Mouse (Mus musculus) CD4-positive, CD25-positive, alpha-beta regulatory T cell, adult 2 months (primary cell): Measurements from ENCODE around the gene Map3k4.
"Not testable (repeated sequence)": the region's sequence is repeated elsewhere in the genome, so short reads cannot be mapped to it uniquely, and the experiment has no call there.

Experiments
- DNase-seq: peaks from one replicate; pipeline ENCODE4 v3.0.0-alpha.2; 2012; ENCODE audit warnings: low read depth, low spot score

Gene Map3k4

GRCm38 (mm10) chr17:12224551-12224950, 94.0 kb downstream of the Map3k4 start:
- DNase-seq: not testable (repeated sequence)

- DNase-seq: no peak
Observed at GRCm38 (mm10) chr17:12224145-12224544, 94.5 kb downstream of the Map3k4 start.

GRCm38 (mm10) chr17:12223682-12224081, 94.9 kb downstream of the Map3k4 start:
- DNase-seq: no peak

- DNase-seq: no peak
Observed at GRCm38 (mm10) chr17:12221926-12222325, 96.7 kb downstream of the Map3k4 start.

- no peak for DNase-seq
Observed at GRCm38 (mm10) chr17:12216224-12216623, 102.4 kb downstream of the Map3k4 start.

GRCm38 (mm10) chr17:12213430-12213829, 105.2 kb downstream of the Map3k4 start:
- no peak for DNase-seq

GRCm38 (mm10) chr17:12212341-12212740, 106.3 kb downstream of the Map3k4 start:
- no peak for DNase-seq

- no peak for DNase-seq
Observed at GRCm38 (mm10) chr17:12211890-12212289, 106.7 kb downstream of the Map3k4 start.

GRCm38 (mm10) chr17:12210544-12211132, 108.0 kb downstream of the Map3k4 start:
- DNase-seq: peak; percentile 87

GRCm38 (mm10) chr17:12209481-12209880, 109.1 kb downstream of the Map3k4 start:
- DNase-seq: no peak

GRCm38 (mm10) chr17:12207022-12207548, 111.5 kb downstream of the Map3k4 start:
- DNase-seq: no peak

GRCm38 (mm10) chr17:12206248-12206647, 112.3 kb downstream of the Map3k4 start:
- DNase-seq: no peak

GRCm38 (mm10) chr17:12205694-12206075, 112.9 kb downstream of the Map3k4 start:
- peak; percentile 65 for DNase-seq

GRCm38 (mm10) chr17:12205015-12205693, 113.4 kb downstream of the Map3k4 start:
- DNase-seq: no peak

GRCm38 (mm10) chr17:12204689-12205014, 113.9 kb downstream of the Map3k4 start:
- no peak for DNase-seq

- no peak for DNase-seq
Observed at GRCm38 (mm10) chr17:12204246-12204645, 114.3 kb downstream of the Map3k4 start.

- DNase-seq: no peak
Observed at GRCm38 (mm10) chr17:12203414-12203897, 115.1 kb downstream of the Map3k4 start.

- DNase-seq: no peak
Observed at GRCm38 (mm10) chr17:12201086-12201485, 117.5 kb downstream of the Map3k4 start.

- DNase-seq: no peak
Observed at GRCm38 (mm10) chr17:12199933-12200332, 118.7 kb downstream of the Map3k4 start.

GRCm38 (mm10) chr17:12195604-12196003, 123.0 kb downstream of the Map3k4 start:
- DNase-seq: no peak

GRCm38 (mm10) chr17:12195137-12195536, 123.5 kb downstream of the Map3k4 start:
- DNase-seq: peak; percentile 52

GRCm38 (mm10) chr17:12187782-12188181, 130.8 kb downstream of the Map3k4 start:
- no peak for DNase-seq

GRCm38 (mm10) chr17:12186341-12186740, 132.3 kb downstream of the Map3k4 start:
- DNase-seq: no peak
